Mouse (Mus musculus) midbrain, postnatal 0 days (tissue): ENCODE data around the gene Prdm8. TPM values are rescaled to one million over a fixed set of nuclear protein-coding genes. Genes with fewer than 3 reads are reported as not detected.
A peak's percentile ranks its signal among the peaks of the same experiment; 100 is the strongest.

Experiments used
- ATAC-seq: fragments of 200-750 bp; cut with Nextera tagmentation; 2 replicates; pipeline ENCODE4 v1.8.0; 2017; ENCODE audit warnings: moderate number of reproducible peaks, mild to moderate bottlenecking, moderate TSS enrichment, moderate library complexity; ENCODE audit not compliant: low FRiP score
- DNase-seq: peaks from one replicate; pipeline ENCODE4 v3.0.0-alpha.2; 2015; ENCODE audit warnings: low spot score
- H3K27ac ChIP-seq: fragments of 300-500 bp; sonication (generic); 2 replicates; pipeline ENCODE4 v1.5.1; 2014; ENCODE audit warnings: low read depth, mild to moderate bottlenecking, low read length, mixed read lengths
- H3K27me3 ChIP-seq: fragments of 300-500 bp; sonication (generic); 2 replicates; pipeline ENCODE4 v1.6.1; 2014; ENCODE audit warnings: low read length, control low read depth, mixed read lengths; ENCODE audit not compliant: insufficient read depth
- H3K36me3 ChIP-seq: fragments of 300-500 bp; sonication (generic); 2 replicates; pipeline ENCODE4 v1.6.1; 2014; ENCODE audit warnings: low read length, control low read depth, mixed read lengths; ENCODE audit not compliant: insufficient read depth
- H3K4me1 ChIP-seq: fragments of 300-500 bp; sonication (generic); 2 replicates; pipeline ENCODE4 v1.6.1; 2014; ENCODE audit warnings: mild to moderate bottlenecking, control low read depth, antibody characterized with exemption, low read length, mixed read lengths; ENCODE audit not compliant: insufficient read depth
- H3K4me2 ChIP-seq: fragments of 300-500 bp; sonication (generic); 2 replicates; pipeline ENCODE4 v1.6.1; 2014; ENCODE audit warnings: low read depth, mild to moderate bottlenecking, low read length, mixed read lengths; ENCODE audit not compliant: poor library complexity, severe bottlenecking
- H3K4me3 ChIP-seq: fragments of 300-500 bp; sonication (generic); 2 replicates; pipeline ENCODE4 v1.5.1; 2014; ENCODE audit warnings: low read depth, mild to moderate bottlenecking, low read length, moderate library complexity
- H3K9ac ChIP-seq: fragments of 300-500 bp; sonication (generic); replicated peaks from 2 replicates; pipeline ENCODE4 v1.6.1; 2014; ENCODE audit warnings: mild to moderate bottlenecking, low read length, moderate library complexity, mixed read lengths; ENCODE audit not compliant: poor library complexity, severe bottlenecking
- H3K9me3 ChIP-seq: fragments of 300-500 bp; sonication (generic); 2 replicates; pipeline ENCODE4 v1.6.1; 2016; ENCODE audit warnings: low read length, control low read depth
- CTCF ChIP-seq: IDR thresholded peaks from 2 replicates; pipeline ENCODE4 v1.5.1; 2016; ENCODE audit warnings: antibody characterized with exemption, mild to moderate bottlenecking
- WGBS: fragments of 180-500 bp; shearing (Covaris S2); extraction: QIAGEN DNeasy Blood & Tissue Kit; methylation state at CpG from one replicate; pipeline ENCODE4 v1.1.7; 2014; 5-methylcytosine and 5-hydroxymethylcytosine counted together
- polyA plus RNA-seq: library from polyadenylated mRNA; unstranded; fragments of >200 nt; fragmentation: Nextera tagmentation; extraction: Ambion mirVana; gene quantifications from 2 replicates; pipeline ENCODE4 v1.2.1, GENCODE M21; 2015
- total RNA-seq: library from RNA; depleted of rRNA; stranded (reverse); fragments of >200 nt; gene quantifications from 2 replicates; pipeline ENCODE4 v1.2.3, GENCODE M21; 2014

The Prdm8 gene
- total and polyA plus RNA-seq, 2 experiments from 2014 or later = 0.62 to 12.8 TPM

GRCm38 (mm10) chr5:98179606-98180005, 12.6 kb downstream of the Prdm8 start:
- no peak for ATAC-seq

DNA sequence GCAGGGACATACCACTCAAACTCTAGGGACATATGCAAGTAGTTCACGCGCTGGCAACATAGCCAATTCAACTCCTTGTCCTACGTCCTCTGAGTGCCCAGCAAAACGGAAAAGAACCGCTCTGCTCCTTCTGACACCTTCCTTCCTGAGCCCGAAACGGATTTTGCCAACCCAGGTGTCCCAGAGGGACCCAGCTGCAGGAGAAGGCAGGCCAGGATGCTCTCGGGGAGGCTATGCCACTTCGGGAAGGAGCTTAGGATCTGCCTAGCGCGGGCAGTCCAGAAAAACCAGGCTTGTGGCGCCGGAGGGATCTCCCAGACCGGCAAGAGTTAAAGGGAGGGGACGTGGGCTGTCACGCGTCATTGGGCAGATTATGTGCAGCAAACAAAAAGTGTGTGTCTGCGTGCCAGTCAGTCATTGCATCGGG, 13.5 kb downstream of the Prdm8 start:
- Histone ChIP-seq H3K4me3 (peak overlapping the region; percentile 27), H3K36me3 (no peaks in the 10 kb centered on the region), H3K4me2 (peak overlapping the region; percentile 49), H3K4me1 (0 out of 2 replicates have a peak, but pooled peaks cover 4% of the 10 kb centered on the region), H3K27me3 (peaks cover 40% of the 10 kb centered on the region), H3K27ac (no peak overlapping the region; the same call in 1 of the 2 replicates), H3K9ac (no peak overlapping the region), H3K9me3 (no peaks in the 10 kb centered on the region)
- no peak for TF ChIP-seq CTCF
- WGBS = 0% methylated on average over 19 of the region's 19 CpGs
- DNase-seq (peak; percentile 81), ATAC-seq (peak; percentile 26; the same call in 1 of the 2 replicates)

More at GRCm38 (mm10) chr5:98179606-98180005, 12.6 kb downstream of the Prdm8 start:
- Histone ChIP-seq H3K27me3 (peaks cover 41% of the 10 kb centered on the region), H3K9me3 (no peaks in the 10 kb centered on the region), H3K9ac (no peak overlapping the region), H3K4me3 (peak overlapping the region; percentile 27), H3K4me1 (0 out of 2 replicates have a peak, but pooled peaks cover 4% of the 10 kb centered on the region), H3K36me3 (no peaks in the 10 kb centered on the region), H3K27ac (no peak overlapping the region), H3K4me2 (peak overlapping the region; percentile 49)
- no peak for TF ChIP-seq CTCF
- 2% methylated on average over 12 of the region's 12 CpGs for WGBS
- peak; percentile 57 for DNase-seq

GRCm38 (mm10) chr5:98180888-98181635, 14.1 kb downstream of the Prdm8 start:
- H3K4me2 ChIP-seq = peak overlapping the region; percentile 49
- H3K9me3 ChIP-seq = no peaks in the 10 kb centered on the region
- no peak overlapping the region for H3K27ac ChIP-seq
- TF ChIP-seq CTCF = no peak
- H3K27me3 ChIP-seq = peaks cover 42% of the 10 kb centered on the region
- 1% methylated on average over 27 of the region's 27 CpGs for WGBS
- H3K4me1 ChIP-seq = peaks cover 4% of the 10 kb centered on the region; the same call in 1 of the 2 replicates
- peak; percentile 42 for DNase-seq
- H3K9ac ChIP-seq = peak overlapping the region; percentile 46; the same call in 1 of the 2 replicates
- H3K4me3 ChIP-seq = peak overlapping the region; percentile 27
- H3K36me3 ChIP-seq = no peaks in the 10 kb centered on the region
- ATAC-seq = no peak

GRCm38 (mm10) chr5:98181686-98182602, 14.9 kb downstream of the Prdm8 start:
- Histone ChIP-seq H3K4me1 (peaks cover 4% of the 10 kb centered on the region; the same call in 1 of the 2 replicates), H3K4me3 (peak overlapping the region; percentile 27), H3K27me3 (peaks cover 43% of the 10 kb centered on the region), H3K9ac (no peak overlapping the region), H3K4me2 (peak overlapping the region; percentile 49), H3K36me3 (no peaks in the 10 kb centered on the region), H3K27ac (no peak overlapping the region), H3K9me3 (no peaks in the 10 kb centered on the region)
- ATAC-seq = no peak
- 5% methylated on average over 16 of the region's 16 CpGs for WGBS
- DNase-seq = no peak
- no peak for TF ChIP-seq CTCF

- peaks cover 42% of the 10 kb centered on the region for H3K27me3 ChIP-seq
- no peak overlapping the region for H3K27ac ChIP-seq
- no peak for ATAC-seq
- peak overlapping the region; percentile 27 for H3K4me3 ChIP-seq
- H3K4me1 ChIP-seq = peaks cover 4% of the 10 kb centered on the region; the same call in 1 of the 2 replicates
- H3K4me2 ChIP-seq = peak overlapping the region; percentile 23
- no peak for DNase-seq
- no peak overlapping the region for H3K9ac ChIP-seq
- H3K9me3 ChIP-seq = no peaks in the 10 kb centered on the region
- 5% methylated on average over 5 of the region's 5 CpGs for WGBS
- H3K36me3 ChIP-seq = no peaks in the 10 kb centered on the region
- no peak for TF ChIP-seq CTCF
These were observed 15.6 kb downstream of the Prdm8 start for GRCm38 (mm10) chr5:98182603-98182920.
